Mouse (Mus musculus): Measurements from ENCODE around the gene Sema3d.

Sema3d gene

GRCm38 (mm10) chr5:12383133-12383959 is at the start of gene Sema3d:
TSS of gene Sema3d (plus strand) at chr5:12383385.
- peak; percentile 69 for DNase-seq (ENCODE audit: low spot score)

GRCm38 (mm10) chr5:12377261-12377660 is 5.9 kb upstream of the Sema3d start:
- no peak for DNase-seq (ENCODE audit: low spot score)

- DNase-seq (ENCODE audit: low spot score): no peak
Measured at GRCm38 (mm10) chr5:12378900-12379299, 4.3 kb upstream of the Sema3d start.

- DNase-seq (ENCODE audit: low spot score): no peak
Measured at GRCm38 (mm10) chr5:12382010-12382409, 1.2 kb upstream of the Sema3d start.

GRCm38 (mm10) chr5:12383960-12384285 is 738 bp downstream of the Sema3d start:
- peak; percentile 3 for DNase-seq (ENCODE audit: low spot score)

GRCm38 (mm10) chr5:12392667-12393066 is 9.5 kb downstream of the Sema3d start:
- DNase-seq (ENCODE audit: low spot score): no peak

- DNase-seq (ENCODE audit: low spot score): no peak
Measured at GRCm38 (mm10) chr5:12399271-12399670, 16.1 kb downstream of the Sema3d start.

GRCm38 (mm10) chr5:12404229-12404628 is 21.0 kb downstream of the Sema3d start:
- no peak for DNase-seq (ENCODE audit: low spot score)

GRCm38 (mm10) chr5:12412595-12412994 is 29.4 kb downstream of the Sema3d start:
- no peak for DNase-seq (ENCODE audit: low spot score)

- DNase-seq (ENCODE audit: low spot score): no peak
Measured at GRCm38 (mm10) chr5:12423264-12423663, 40.1 kb downstream of the Sema3d start.

GRCm38 (mm10) chr5:12441737-12442136 is 58.6 kb downstream of the Sema3d start:
- DNase-seq (ENCODE audit: low spot score): no peak

- no peak for DNase-seq (ENCODE audit: low spot score)
Measured at GRCm38 (mm10) chr5:12442176-12443105, 59.3 kb downstream of the Sema3d start.

GRCm38 (mm10) chr5:12451089-12451488 is 67.9 kb downstream of the Sema3d start:
- DNase-seq (ENCODE audit: low spot score): no peak

GRCm38 (mm10) chr5:12454946-12455345 is 71.8 kb downstream of the Sema3d start:
- DNase-seq (ENCODE audit: low spot score): no peak

GRCm38 (mm10) chr5:12457509-12457908 is 74.3 kb downstream of the Sema3d start:
- no peak for DNase-seq (ENCODE audit: low spot score)

GRCm38 (mm10) chr5:12467568-12468336 is 84.6 kb downstream of the Sema3d start:
- no peak for DNase-seq (ENCODE audit: low spot score)

- DNase-seq (ENCODE audit: low spot score): no peak
Measured at GRCm38 (mm10) chr5:12474904-12475638, 91.9 kb downstream of the Sema3d start.

- no peak for DNase-seq (ENCODE audit: low spot score)
Measured at GRCm38 (mm10) chr5:12475639-12475916, 92.4 kb downstream of the Sema3d start.

- DNase-seq (ENCODE audit: low spot score): no peak
Measured at GRCm38 (mm10) chr5:12487926-12488325, 104.7 kb downstream of the Sema3d start.

GRCm38 (mm10) chr5:12491704-12492103 is 108.5 kb downstream of the Sema3d start:
- no peak for DNase-seq (ENCODE audit: low spot score)

- no peak for DNase-seq (ENCODE audit: low spot score)
Measured at GRCm38 (mm10) chr5:12498227-12498928, 115.2 kb downstream of the Sema3d start.
